Mouse (Mus musculus): ENCODE results near the gene Rmi2.
"Not testable (repeated sequence)": the region's sequence is repeated elsewhere in the genome, so short reads cannot be mapped to it uniquely, and the experiment has no call there.

The Rmi2 gene

GRCm38 (mm10) chr16:10827766-10828460, 6.9 kb upstream of the Rmi2 start:
- in situ Hi-C loops (cut with MboI): no loop called here

- in situ Hi-C loops (cut with MboI): no loop called here
Observed at GRCm38 (mm10) chr16:10828461-10828805, 6.4 kb upstream of the Rmi2 start.

- in situ Hi-C loops (cut with MboI): no loop called here
Observed at GRCm38 (mm10) chr16:10834542-10834910, 333 bp upstream of the Rmi2 start.

- in situ Hi-C loops (cut with MboI): no loop called here
Observed at GRCm38 (mm10) chr16:10836388-10836787, 1.5 kb downstream of the Rmi2 start.

DNA sequence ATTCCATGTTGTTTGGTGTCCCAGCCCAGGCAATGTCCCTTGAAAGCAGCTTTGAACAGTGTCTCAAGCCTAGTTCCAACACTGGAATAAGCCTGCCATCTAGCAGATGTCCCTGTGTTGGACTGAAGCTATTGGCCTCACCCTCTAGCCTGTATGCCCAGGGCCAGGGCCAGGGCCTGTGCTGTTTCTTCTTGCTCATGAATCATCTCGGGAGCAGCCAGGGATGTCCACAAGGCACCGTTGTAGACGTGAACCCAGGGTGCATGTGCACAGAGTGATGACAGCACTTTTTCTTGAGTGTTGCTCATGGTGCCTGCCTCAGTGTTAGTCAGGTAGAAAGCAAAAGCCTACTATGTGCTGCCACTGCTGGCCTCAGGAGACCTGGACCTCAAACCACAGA, 2.4 kb downstream of the Rmi2 start:
- in situ Hi-C loops (cut with MboI): no loop called here

GRCm38 (mm10) chr16:10837903-10838302, 3.0 kb downstream of the Rmi2 start:
- in situ Hi-C loops (cut with MboI): no loop called here

DNA sequence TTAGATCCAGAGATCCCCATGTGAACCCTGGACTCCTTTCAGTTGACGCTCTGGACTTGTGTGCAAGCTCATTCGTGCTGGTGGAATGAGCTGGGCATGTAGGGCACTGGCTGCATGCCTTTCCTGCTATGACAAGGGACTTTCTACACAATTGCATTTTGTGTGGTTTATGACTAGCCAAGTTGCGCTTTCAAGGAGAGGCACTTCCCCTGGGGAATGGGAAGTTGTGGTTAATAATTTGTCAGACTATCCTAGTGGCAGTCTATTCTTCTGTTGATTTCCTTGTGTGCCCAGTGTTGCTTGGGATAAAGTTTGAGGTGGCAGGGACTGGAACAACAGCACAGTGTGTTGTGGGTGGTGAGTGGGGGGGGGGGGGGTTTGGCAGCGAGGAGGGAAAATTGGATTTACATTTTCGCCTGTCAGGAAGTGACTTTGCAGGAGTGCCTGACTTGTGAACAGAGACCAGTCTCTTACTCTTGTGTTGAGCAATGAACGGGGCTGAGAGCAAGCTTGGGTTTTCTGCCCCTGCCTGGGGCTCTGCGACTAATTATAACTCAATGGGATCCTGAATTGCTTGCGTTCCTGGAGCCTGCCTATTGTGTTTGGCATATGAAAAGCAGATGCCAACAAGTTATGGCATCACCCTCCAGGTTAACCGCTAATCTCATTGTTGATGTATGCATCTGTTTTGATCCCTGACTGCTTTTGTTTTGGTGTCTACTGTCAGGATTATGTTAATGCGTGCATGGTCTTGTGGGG, 3.8 kb downstream of the Rmi2 start:
- in situ Hi-C loops (cut with MboI): no loop called here

DNA sequence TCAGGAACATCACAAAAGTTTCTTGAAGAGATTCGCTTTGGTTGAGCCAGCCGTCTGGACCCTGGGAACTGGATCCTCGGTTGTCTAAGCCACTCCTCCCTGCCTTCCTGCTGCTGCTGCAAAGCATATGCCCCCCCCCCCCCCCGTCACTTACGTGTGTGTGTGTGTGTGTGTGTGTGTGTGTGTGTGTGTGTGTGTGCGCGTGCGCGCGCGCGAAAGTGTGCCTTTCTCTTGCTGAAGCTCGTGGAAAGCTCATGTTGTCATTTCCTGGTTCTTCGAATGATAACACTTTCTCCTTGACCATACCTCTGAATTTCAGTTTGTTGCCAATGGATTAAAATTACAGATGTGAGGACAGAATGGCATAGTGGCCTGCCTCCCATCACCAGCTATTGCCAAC, 5.2 kb downstream of the Rmi2 start:
- in situ Hi-C loops (cut with MboI): no loop called here

DNA sequence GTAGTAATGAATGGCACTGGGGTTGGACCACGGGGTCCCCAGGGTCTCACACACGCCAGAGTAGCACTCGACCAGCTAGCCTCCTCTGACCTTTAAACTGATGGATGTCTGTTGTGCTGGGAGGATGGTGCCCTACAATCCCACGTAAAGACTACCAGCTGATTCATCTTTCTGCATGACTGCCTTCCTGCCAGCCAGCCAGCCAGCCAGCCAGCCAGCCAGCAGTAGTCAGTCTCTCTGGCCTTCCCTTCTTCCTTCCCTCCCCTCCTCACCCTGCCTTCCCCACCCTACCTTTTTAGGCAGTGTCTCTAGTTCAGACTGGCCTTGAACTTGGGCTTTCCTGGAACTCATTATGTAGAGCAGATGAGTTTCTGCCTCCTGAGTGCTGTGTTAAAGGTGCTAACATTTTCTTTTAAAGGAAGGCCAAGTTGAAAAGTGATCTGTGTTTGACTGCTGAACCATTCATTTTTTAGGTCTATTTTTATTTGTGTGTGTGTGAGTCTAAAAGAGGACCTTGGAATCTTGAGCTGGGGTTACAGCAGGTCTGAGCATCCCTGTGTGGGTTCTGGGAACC, 7.5 kb downstream of the Rmi2 start:
- in situ Hi-C loops (cut with MboI): no loop called here

- in situ Hi-C loops (cut with MboI): no loop called here
Observed at GRCm38 (mm10) chr16:10843486-10844318, 8.8 kb downstream of the Rmi2 start.

- in situ Hi-C loops (cut with MboI): no loop called here
Observed at GRCm38 (mm10) chr16:10844319-10844670, 9.4 kb downstream of the Rmi2 start.

GRCm38 (mm10) chr16:10845952-10846351, 11.1 kb downstream of the Rmi2 start:
- in situ Hi-C loops (cut with MboI): no loop called here

DNA sequence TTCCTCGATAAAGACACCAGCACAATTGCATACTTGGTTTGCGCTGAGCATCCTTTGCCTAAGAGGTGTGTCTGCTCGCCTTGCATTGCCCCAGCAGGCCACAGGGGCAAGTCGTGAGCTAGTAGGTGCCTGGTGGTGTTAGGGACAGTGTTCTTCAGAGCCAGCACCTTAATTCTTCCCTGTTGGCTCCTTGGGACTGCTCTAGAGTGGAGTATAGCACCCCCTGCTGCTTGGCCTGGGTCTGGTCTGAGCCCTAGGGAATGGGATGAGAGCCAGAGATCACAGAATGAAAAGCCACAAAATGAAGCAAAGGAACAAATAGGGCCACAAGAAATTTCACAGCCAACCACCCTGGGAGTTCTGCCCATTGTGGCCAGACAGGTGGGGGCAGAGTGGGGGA, 11.6 kb downstream of the Rmi2 start:
- in situ Hi-C loops (cut with MboI): no loop called here

- in situ Hi-C loops (cut with MboI): no loop called here
Observed at GRCm38 (mm10) chr16:10849965-10850861, 15.4 kb downstream of the Rmi2 start.

GRCm38 (mm10) chr16:10850905-10851304, 16.0 kb downstream of the Rmi2 start:
- in situ Hi-C loops (cut with MboI): no loop called here

GRCm38 (mm10) chr16:10852216-10852615, 17.4 kb downstream of the Rmi2 start:
- in situ Hi-C loops (cut with MboI): not testable (repeated sequence)

GRCm38 (mm10) chr16:10859726-10860245, 24.9 kb downstream of the Rmi2 start:
- in situ Hi-C loops (cut with MboI): no loop called here

GRCm38 (mm10) chr16:10861408-10861807, 26.5 kb downstream of the Rmi2 start:
- in situ Hi-C loops (cut with MboI): no loop called here

DNA sequence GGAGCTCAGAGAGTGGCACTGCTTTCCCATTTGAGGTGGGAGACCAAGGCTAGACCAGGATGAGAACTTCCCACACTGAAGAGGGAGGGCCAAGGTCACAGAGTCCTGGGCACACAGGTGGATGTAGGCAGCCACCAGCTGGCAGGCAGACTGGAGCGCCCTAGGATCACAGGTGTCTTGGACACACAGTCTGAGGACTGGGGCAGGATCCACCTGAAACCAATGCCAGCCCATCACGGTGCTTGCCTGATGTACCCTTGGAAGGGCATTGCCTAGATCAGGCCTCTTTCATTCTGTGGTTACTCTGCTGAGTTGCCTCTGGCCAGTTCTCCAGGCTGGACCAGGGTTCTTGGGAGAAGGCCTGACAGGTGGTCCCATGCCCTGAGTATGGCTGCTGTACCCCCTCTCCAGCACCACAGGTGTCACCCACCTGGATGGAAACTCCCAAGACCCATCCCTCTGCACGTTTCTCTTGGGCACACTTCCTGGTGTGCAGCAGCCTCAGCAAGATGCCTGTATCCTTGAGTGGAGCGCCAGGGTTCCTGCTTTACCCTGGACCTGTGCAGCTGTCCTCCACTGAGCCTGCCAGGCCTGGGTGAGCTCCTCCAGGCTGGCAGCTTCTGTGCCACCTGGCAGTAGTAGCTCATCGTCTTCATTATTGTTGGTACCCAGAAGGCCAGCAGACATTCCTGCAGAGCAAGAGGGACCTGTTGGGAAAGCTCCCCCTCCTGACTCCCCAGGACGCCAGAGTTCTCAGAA, 30.2 kb downstream of the Rmi2 start:
- in situ Hi-C loops (cut with MboI): no loop called here

- in situ Hi-C loops (cut with MboI): no loop called here
Observed at GRCm38 (mm10) chr16:10865592-10865987, 30.7 kb downstream of the Rmi2 start.
